Mouse (Mus musculus): ENCODE results near the gene Exoc1. TPM values are rescaled to one million over a fixed set of nuclear protein-coding genes. Genes with fewer than 3 reads are reported as not detected.

The Exoc1 gene
- 57.6 to 63.1 TPM (median 58.3 TPM) in 4 replicates for total RNA-seq (2023; ENCODE audit: inconsistent age)

DNA sequence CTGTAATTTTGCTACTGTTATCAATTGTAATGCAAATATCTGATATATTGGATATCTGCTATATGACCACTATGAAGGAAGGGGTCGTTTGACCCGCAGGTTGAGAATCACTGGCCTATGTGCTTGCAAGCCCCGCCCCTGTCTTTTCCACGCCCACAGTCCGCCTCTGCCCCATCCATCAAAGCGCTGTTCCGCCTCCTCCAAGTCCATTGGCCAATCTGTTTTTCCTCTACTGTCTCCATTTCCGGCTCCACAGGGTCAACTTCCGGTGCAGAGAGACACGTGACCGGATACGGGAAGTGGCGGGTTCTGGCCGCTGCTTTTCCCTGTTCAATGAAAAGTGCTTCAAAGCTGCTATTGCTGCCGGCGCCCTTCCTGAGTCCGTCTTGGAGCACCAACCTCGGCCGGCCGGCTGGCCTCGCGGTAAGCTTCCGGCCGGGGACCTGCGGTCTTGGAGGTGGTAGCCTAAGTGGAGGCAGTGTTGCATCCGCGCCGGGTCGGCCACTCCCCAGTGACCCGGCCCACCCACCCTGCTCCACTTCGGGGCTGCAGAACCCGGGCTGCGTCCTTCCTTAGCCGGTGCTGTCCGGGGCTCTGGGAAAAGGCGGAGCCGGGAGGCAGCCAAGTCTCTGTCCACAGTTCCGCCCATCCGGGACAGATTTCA is at the start of gene Exoc1:
Exoc1 (plus strand) TSS at position 272 of the 664 bp plus-strand sequence.

DNA sequence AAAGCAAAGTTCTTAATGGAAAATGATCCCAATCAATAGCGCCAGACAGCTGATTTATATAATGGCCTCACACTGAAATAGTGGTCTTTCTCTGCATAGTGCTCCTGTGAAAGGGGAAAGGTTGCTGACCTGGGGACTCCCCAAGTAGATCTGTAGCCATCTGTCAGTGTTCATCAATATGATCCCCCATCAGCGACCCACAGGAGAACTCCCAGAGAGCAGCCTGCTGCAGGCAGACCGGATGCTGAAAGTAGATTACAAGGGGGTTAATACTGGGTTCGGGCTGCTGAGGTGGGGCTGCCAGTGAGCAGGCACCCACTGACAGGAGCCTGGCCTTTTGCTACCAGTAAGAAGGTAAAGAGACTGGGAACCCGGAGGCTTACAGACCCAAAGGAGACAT is 45.3 kb upstream of the Exoc1 start, which contains the start of gene Gm7271:
Gm7271 (plus strand) TSS at position 230 of the 400 bp plus-strand sequence.

DNA sequence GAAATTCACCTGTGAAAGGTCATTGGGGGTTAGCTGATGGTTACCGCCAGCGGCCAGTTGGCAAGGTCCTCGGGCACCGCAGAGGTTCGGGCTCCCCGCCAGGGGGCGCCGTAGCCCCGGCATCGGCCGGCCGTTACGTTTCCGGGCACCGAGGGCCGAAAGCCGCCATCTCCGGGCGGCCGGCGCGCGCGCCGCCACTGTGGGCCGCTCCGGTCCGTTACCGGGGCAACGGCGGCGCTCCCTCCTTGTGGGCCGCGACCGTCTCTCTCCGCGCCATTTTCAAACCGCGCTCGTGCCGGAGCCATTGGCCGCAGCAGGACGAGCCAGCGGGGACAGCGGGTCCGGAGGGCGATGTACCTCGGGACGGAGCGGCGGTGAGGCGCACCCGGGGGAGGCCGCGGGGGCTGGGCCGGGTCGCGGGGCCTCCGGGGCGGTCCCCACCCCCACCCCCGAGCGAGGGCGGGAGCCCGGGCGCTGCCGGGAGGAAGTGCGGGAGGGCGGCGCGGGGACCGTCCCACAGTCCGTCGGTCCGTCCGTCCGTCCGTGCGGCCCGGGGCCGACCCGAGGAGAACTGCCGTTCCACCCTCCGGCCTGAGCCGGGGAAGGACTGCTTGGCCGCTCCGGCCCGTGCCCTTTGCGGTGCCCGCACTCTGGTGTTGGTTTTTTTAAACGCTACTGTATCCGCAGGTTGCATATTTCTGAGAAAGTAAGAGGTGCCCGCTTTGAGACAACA is 59.6 kb downstream of the Exoc1 start, which contains the start of gene Cep135:
Cep135 (plus strand) TSS at position 148 of the 733 bp plus-strand sequence.

Other genes with a start within 250 kb of the Exoc1 start
- gene Clock, start 224.5 kb upstream of the Exoc1 start, total RNA-seq (2023; ENCODE audit: inconsistent age): 21.3 to 27.4 TPM (median 22.8 TPM) in 4 replicates
- not detected in 4 replicates for gene Pdcl2, start 198.2 kb upstream of the Exoc1 start, total RNA-seq (2023; ENCODE audit: inconsistent age)
- gene Nmu, start 165.5 kb upstream of the Exoc1 start, total RNA-seq (2023; ENCODE audit: inconsistent age): not detected in 4 replicates
- gene Gm7271, start 45.3 kb upstream of the Exoc1 start, total RNA-seq (2023; ENCODE audit: inconsistent age): not detected in 4 replicates
- gene Cep135, start 59.4 kb downstream of the Exoc1 start, total RNA-seq (2023; ENCODE audit: inconsistent age): 21.4 to 24.8 TPM (median 22.6 TPM) in 4 replicates
- 0.51 to 1.5 TPM (median 0.56 TPM) in 4 replicates for gene C530008M17Rik, start 127.2 kb downstream of the Exoc1 start, total RNA-seq (2023; ENCODE audit: inconsistent age)